Mouse (Mus musculus): Measurements from ENCODE around the gene Dlg1. TPM values are rescaled to one million over a fixed set of nuclear protein-coding genes. Genes with fewer than 3 reads are reported as not detected.

Dlg1 gene
- total and polyA plus RNA-seq, 3 experiments = 11.2 to 109 (median 60.7) TPM

- DNase-seq (ENCODE audit: low spot score) (no peak), ATAC-seq (ENCODE audit: extremely low read depth, insufficient number of reproducible peaks, low FRiP score, poor library complexity, severe bottlenecking) (no peak)
- Histone ChIP-seq H3K36me3 (replicated peaks) (peaks cover 41% of the 10 kb centered on the region), H3K4me3 (ENCODE audit: low read depth, low read length) (no peak overlapping the region), H3K9me3 (replicated peaks) (no peaks in the 10 kb centered on the region), H3K27me3 (ENCODE audit: insufficient read depth, low read length) (no peaks in the 10 kb centered on the region), H3K4me1 (ENCODE audit: insufficient read depth, low read depth, low read length) (peaks cover 4% of the 10 kb centered on the region; the same call in 1 of the 2 replicates)
- TF ChIP-seq TAL1 (conservative IDR thresholded peaks at IDR 0.05; ENCODE audit: low read depth, low read length) (no peak), GATA2 (IDR thresholded peaks at IDR 0.05; ENCODE audit: borderline replicate concordance, low read depth, low read length) (no peak), POLR2AphosphoS5 (IDR thresholded peaks at IDR 0.05; ENCODE audit: insufficient replicate concordance, low read depth, low read length) (no peak), CTCF (IDR thresholded peaks at IDR 0.05; ENCODE audit: low read depth, low read length) (no peak), GATA1 (IDR thresholded peaks at IDR 0.05; ENCODE audit: borderline replicate concordance, low read length) (no peak)
Measured at GRCm38 (mm10) chr16:31683670-31684430, 20.6 kb downstream of the Dlg1 start.

- peaks cover 40% of the 10 kb centered on the region for H3K36me3 ChIP-seq (replicated peaks)
- H3K4me1 ChIP-seq (ENCODE audit: insufficient read depth, low read depth, low read length) = peaks cover 4% of the 10 kb centered on the region; the same call in 1 of the 2 replicates
- no peak for TF ChIP-seq POLR2AphosphoS5 (IDR thresholded peaks at IDR 0.05; ENCODE audit: insufficient replicate concordance, low read depth, low read length)
- no peak for TF ChIP-seq CTCF (IDR thresholded peaks at IDR 0.05; ENCODE audit: low read depth, low read length)
- TF ChIP-seq GATA2 (IDR thresholded peaks at IDR 0.05; ENCODE audit: borderline replicate concordance, low read depth, low read length) = no peak
- no peak for TF ChIP-seq TAL1 (conservative IDR thresholded peaks at IDR 0.05; ENCODE audit: low read depth, low read length)
- TF ChIP-seq GATA1 (IDR thresholded peaks at IDR 0.05; ENCODE audit: borderline replicate concordance, low read length) = no peak
- no peak for ATAC-seq (ENCODE audit: extremely low read depth, insufficient number of reproducible peaks, low FRiP score, poor library complexity, severe bottlenecking)
- H3K27me3 ChIP-seq (ENCODE audit: insufficient read depth, low read length) = no peaks in the 10 kb centered on the region
- DNase-seq (ENCODE audit: low spot score) = no peak
- H3K9me3 ChIP-seq (replicated peaks) = no peaks in the 10 kb centered on the region
- no peak overlapping the region for H3K4me3 ChIP-seq (ENCODE audit: low read depth, low read length)
Measured at GRCm38 (mm10) chr16:31684771-31685170, 21.5 kb downstream of the Dlg1 start.

GRCm38 (mm10) chr16:31687766-31688165 is 24.5 kb downstream of the Dlg1 start:
- H3K4me3 ChIP-seq (ENCODE audit: low read depth, low read length) = no peak overlapping the region
- H3K4me1 ChIP-seq (ENCODE audit: insufficient read depth, low read depth, low read length) = peaks cover 2% of the 10 kb centered on the region; the same call in 1 of the 2 replicates
- H3K27me3 ChIP-seq (ENCODE audit: insufficient read depth, low read length) = no peaks in the 10 kb centered on the region
- no peak for DNase-seq (ENCODE audit: low spot score)
- H3K9me3 ChIP-seq (replicated peaks) = no peaks in the 10 kb centered on the region
- no peak for ATAC-seq (ENCODE audit: extremely low read depth, insufficient number of reproducible peaks, low FRiP score, poor library complexity, severe bottlenecking)
- H3K36me3 ChIP-seq (replicated peaks) = peaks cover 38% of the 10 kb centered on the region
- TF ChIP-seq TAL1 (conservative IDR thresholded peaks at IDR 0.05; ENCODE audit: low read depth, low read length) = no peak
- TF ChIP-seq GATA1 (IDR thresholded peaks at IDR 0.05; ENCODE audit: borderline replicate concordance, low read length) = no peak
- TF ChIP-seq POLR2AphosphoS5 (IDR thresholded peaks at IDR 0.05; ENCODE audit: insufficient replicate concordance, low read depth, low read length) = no peak

DNA sequence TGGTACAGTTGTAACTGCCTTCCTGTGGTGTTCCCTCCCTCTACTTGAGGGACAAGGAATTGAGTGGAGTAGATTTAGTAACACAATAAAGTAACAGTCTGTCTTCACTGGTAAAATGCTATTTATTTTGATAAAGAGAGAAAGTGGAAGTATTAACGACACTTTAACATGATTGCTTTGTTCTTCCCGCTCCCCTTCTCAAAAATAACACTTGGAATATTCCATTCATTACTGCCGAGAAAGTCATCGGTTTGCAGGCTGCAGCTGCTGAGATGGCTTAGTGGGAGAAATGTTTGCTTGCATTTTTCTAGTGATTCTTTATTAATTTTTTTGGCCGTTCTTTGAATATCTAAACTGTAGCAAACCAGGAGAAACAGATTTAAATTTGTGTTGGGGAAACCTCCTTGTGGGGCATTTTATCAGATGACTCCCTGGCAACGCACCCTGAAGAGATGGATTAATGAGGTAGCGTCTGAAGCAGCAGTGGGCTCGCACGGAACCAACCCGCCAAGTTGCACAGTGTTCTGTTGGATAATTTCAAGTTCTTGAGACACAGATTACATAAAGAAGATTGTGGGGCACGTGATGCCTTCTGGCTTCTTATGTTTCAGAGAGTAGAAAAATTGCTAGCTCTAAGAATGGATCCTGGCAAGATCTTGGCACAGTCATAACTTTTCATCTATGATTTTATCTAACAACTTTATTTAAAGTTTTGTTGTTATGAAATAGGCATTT is 32.2 kb downstream of the Dlg1 start:
- Histone ChIP-seq H3K4me3 (ENCODE audit: low read depth, low read length) (no peak overlapping the region), H3K27me3 (ENCODE audit: insufficient read depth, low read length) (no peaks in the 10 kb centered on the region), H3K9me3 (replicated peaks) (no peaks in the 10 kb centered on the region), H3K4me1 (ENCODE audit: insufficient read depth, low read depth, low read length) (peaks cover 3% of the 10 kb centered on the region; the same call in 1 of the 2 replicates), H3K36me3 (replicated peaks) (peaks cover 26% of the 10 kb centered on the region)
- DNase-seq (ENCODE audit: low spot score) (no peak), ATAC-seq (ENCODE audit: extremely low read depth, insufficient number of reproducible peaks, low FRiP score, poor library complexity, severe bottlenecking) (no peak)
- no peak for TF ChIP-seq GATA1 (IDR thresholded peaks at IDR 0.05; ENCODE audit: borderline replicate concordance, low read length)
- TF ChIP-seq CTCF (IDR thresholded peaks at IDR 0.05; ENCODE audit: low read depth, low read length) = no peak
- TF ChIP-seq POLR2AphosphoS5 (IDR thresholded peaks at IDR 0.05; ENCODE audit: insufficient replicate concordance, low read depth, low read length) = no peak
- no peak for TF ChIP-seq TAL1 (conservative IDR thresholded peaks at IDR 0.05; ENCODE audit: low read depth, low read length)
- TF ChIP-seq GATA2 (IDR thresholded peaks at IDR 0.05; ENCODE audit: borderline replicate concordance, low read depth, low read length) = no peak

DNA sequence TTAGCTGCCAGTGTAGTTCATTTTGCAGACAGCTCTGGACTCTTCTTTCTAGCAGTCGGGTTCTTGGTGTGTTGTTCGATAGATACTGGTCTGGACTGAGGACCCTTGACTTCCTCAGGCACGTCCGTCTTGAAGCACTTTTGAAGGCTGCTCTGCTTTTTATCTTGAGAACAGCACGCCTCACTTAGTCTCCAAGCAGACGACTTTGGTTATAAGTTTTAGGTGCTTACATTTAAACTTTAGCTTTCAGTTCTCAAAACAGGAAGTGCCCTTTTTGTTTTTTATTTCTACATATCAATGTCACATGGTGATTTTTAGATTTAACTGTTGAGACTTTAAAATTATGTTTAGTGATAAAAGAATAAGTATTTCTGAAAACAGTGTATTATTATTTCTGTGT is 33.1 kb downstream of the Dlg1 start:
- Histone ChIP-seq H3K9me3 (replicated peaks) (peaks cover 2% of the 10 kb centered on the region; the same call in 1 of the 2 replicates), H3K4me1 (ENCODE audit: insufficient read depth, low read depth, low read length) (peaks cover 3% of the 10 kb centered on the region; the same call in 1 of the 2 replicates), H3K4me3 (ENCODE audit: low read depth, low read length) (no peak overlapping the region), H3K27me3 (ENCODE audit: insufficient read depth, low read length) (no peaks in the 10 kb centered on the region), H3K36me3 (replicated peaks) (peaks cover 32% of the 10 kb centered on the region)
- TF ChIP-seq CTCF (IDR thresholded peaks at IDR 0.05; ENCODE audit: low read depth, low read length) (no peak), POLR2AphosphoS5 (IDR thresholded peaks at IDR 0.05; ENCODE audit: insufficient replicate concordance, low read depth, low read length) (no peak), GATA1 (IDR thresholded peaks at IDR 0.05; ENCODE audit: borderline replicate concordance, low read length) (no peak), GATA2 (IDR thresholded peaks at IDR 0.05; ENCODE audit: borderline replicate concordance, low read depth, low read length) (no peak), TAL1 (conservative IDR thresholded peaks at IDR 0.05; ENCODE audit: low read depth, low read length) (no peak)
- no peak for ATAC-seq (ENCODE audit: extremely low read depth, insufficient number of reproducible peaks, low FRiP score, poor library complexity, severe bottlenecking)
- DNase-seq (ENCODE audit: low spot score) = no peak

- H3K4me1 ChIP-seq (ENCODE audit: insufficient read depth, low read depth, low read length) = peaks cover 3% of the 10 kb centered on the region; the same call in 1 of the 2 replicates
- H3K9me3 ChIP-seq (replicated peaks) = peaks cover 2% of the 10 kb centered on the region; the same call in 1 of the 2 replicates
- ATAC-seq (ENCODE audit: extremely low read depth, insufficient number of reproducible peaks, low FRiP score, poor library complexity, severe bottlenecking) (no peak), DNase-seq (ENCODE audit: low spot score) (no peak)
- no peaks in the 10 kb centered on the region for H3K27me3 ChIP-seq (ENCODE audit: insufficient read depth, low read length)
- no peak overlapping the region for H3K4me3 ChIP-seq (ENCODE audit: low read depth, low read length)
- peaks cover 35% of the 10 kb centered on the region for H3K36me3 ChIP-seq (replicated peaks)
- TF ChIP-seq GATA2 (IDR thresholded peaks at IDR 0.05; ENCODE audit: borderline replicate concordance, low read depth, low read length) (no peak), TAL1 (conservative IDR thresholded peaks at IDR 0.05; ENCODE audit: low read depth, low read length) (no peak), POLR2AphosphoS5 (IDR thresholded peaks at IDR 0.05; ENCODE audit: insufficient replicate concordance, low read depth, low read length) (no peak), CTCF (IDR thresholded peaks at IDR 0.05; ENCODE audit: low read depth, low read length) (no peak), GATA1 (IDR thresholded peaks at IDR 0.05; ENCODE audit: borderline replicate concordance, low read length) (no peak)
Measured at GRCm38 (mm10) chr16:31697341-31697740, 34.1 kb downstream of the Dlg1 start.
